Mouse (Mus musculus) kidney, adult 11 months (tissue): ENCODE measurements at regions not wholly inside any gene's neighbourhood (a gene's known extent, or its start where the extent isn't known, plus 50 kb on each side); places are given as distances from the start of the nearest gene placed in this dataset.

ENCODE experiments used
- DNase-seq: peaks from one replicate; pipeline ENCODE4 v3.0.0; 2022

GRCm38 (mm10) chr10:38458975-38459374, 362.6 kb downstream of the Rfpl4b start:
- no peak for DNase-seq

- no peak for DNase-seq
Observed at GRCm38 (mm10) chr10:38458424-38458823, 363.2 kb downstream of the Rfpl4b start.

GRCm38 (mm10) chr10:38456786-38457185, 364.8 kb downstream of the Rfpl4b start:
- DNase-seq = no peak

GRCm38 (mm10) chr10:38449263-38449662, 372.3 kb downstream of the Rfpl4b start:
- DNase-seq = no peak

GRCm38 (mm10) chr10:38447706-38448105, 373.9 kb downstream of the Rfpl4b start:
- DNase-seq = no peak

- no peak for DNase-seq
Observed at GRCm38 (mm10) chr10:38447256-38447655, 374.3 kb downstream of the Rfpl4b start.

- no peak for DNase-seq
Observed at GRCm38 (mm10) chr10:38439286-38439685, 382.3 kb downstream of the Rfpl4b start.

- no peak for DNase-seq
Observed at GRCm38 (mm10) chr10:38436907-38437306, 384.7 kb downstream of the Rfpl4b start.

GRCm38 (mm10) chr10:38421541-38421940, 400.0 kb downstream of the Rfpl4b start:
- DNase-seq = no peak

- no peak for DNase-seq
Observed at GRCm38 (mm10) chr10:38419771-38420170, 401.8 kb downstream of the Rfpl4b start.

- DNase-seq = peak; percentile 26
Observed at GRCm38 (mm10) chr10:38383161-38383560, 438.4 kb downstream of the Rfpl4b start.

- DNase-seq = no peak
Observed at GRCm38 (mm10) chr10:38381873-38382296, 439.7 kb downstream of the Rfpl4b start.

- DNase-seq = no peak
Observed at GRCm38 (mm10) chr10:38380388-38380787, 441.2 kb downstream of the Rfpl4b start.

- DNase-seq = no peak
Observed at GRCm38 (mm10) chr10:38366776-38367175, 454.8 kb downstream of the Rfpl4b start.

- no peak for DNase-seq
Observed at GRCm38 (mm10) chr10:38364876-38365275, 456.7 kb downstream of the Rfpl4b start.

- no peak for DNase-seq
Observed at GRCm38 (mm10) chr10:38357539-38358232, 463.9 kb downstream of the Rfpl4b start.

GRCm38 (mm10) chr10:38353973-38354372, 467.6 kb downstream of the Rfpl4b start:
- no peak for DNase-seq

- DNase-seq = no peak
Observed at GRCm38 (mm10) chr10:38353526-38353925, 468.1 kb downstream of the Rfpl4b start.

- DNase-seq = peak; percentile 77
Observed at GRCm38 (mm10) chr10:38347029-38347428, 474.6 kb downstream of the Rfpl4b start.

GRCm38 (mm10) chr10:38340406-38341175, 481.0 kb downstream of the Rfpl4b start:
- no peak for DNase-seq

GRCm38 (mm10) chr10:38308716-38309392, 512.7 kb downstream of the Rfpl4b start:
- no peak for DNase-seq

GRCm38 (mm10) chr10:38295724-38296123, 525.9 kb downstream of the Rfpl4b start:
- DNase-seq = no peak

- no peak for DNase-seq
Observed at GRCm38 (mm10) chr10:38288689-38289283, 532.8 kb downstream of the Rfpl4b start.
